Mouse (Mus musculus) natural killer cell, adult 2 months (primary cell): ENCODE results near the gene Hectd4.
"Not testable (repeated sequence)": the region's sequence is repeated elsewhere in the genome, so short reads cannot be mapped to it uniquely, and the experiment has no call there.

Source experiments
- DNase-seq, 2 experiments: peaks; one replicate each; pipeline ENCODE4 v3.0.0; 2022; ENCODE audit warnings: low spot score in 2 of 2

Gene Hectd4

GRCm38 (mm10) chr5:121219980-121220731 lies at the start of gene Hectd4:
Gene Hectd4, plus strand, starts transcription at chr5:121220219.
- DNase-seq, result peak; percentile 95 to 97

DNA sequence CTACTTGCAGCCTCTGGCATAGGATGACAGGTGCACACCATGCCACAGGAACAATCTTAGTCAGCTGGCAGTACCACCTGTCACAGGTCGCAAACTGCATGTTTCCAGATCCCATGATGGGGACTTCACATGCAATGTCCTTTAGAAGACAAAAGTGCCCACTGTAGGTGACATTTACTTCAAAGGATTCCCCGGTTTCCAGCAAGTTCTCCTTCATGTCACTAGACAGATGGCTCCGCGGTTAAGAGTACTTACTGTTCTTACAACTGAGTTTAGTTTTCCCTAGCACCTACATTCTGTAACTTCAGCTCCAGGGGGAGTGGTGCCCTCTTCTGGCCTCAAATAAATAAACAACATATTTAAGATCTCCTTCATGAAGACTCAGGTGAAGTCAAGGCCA lies 47.2 kb upstream of the Hectd4 start:
- DNase-seq, result no peak

DNA sequence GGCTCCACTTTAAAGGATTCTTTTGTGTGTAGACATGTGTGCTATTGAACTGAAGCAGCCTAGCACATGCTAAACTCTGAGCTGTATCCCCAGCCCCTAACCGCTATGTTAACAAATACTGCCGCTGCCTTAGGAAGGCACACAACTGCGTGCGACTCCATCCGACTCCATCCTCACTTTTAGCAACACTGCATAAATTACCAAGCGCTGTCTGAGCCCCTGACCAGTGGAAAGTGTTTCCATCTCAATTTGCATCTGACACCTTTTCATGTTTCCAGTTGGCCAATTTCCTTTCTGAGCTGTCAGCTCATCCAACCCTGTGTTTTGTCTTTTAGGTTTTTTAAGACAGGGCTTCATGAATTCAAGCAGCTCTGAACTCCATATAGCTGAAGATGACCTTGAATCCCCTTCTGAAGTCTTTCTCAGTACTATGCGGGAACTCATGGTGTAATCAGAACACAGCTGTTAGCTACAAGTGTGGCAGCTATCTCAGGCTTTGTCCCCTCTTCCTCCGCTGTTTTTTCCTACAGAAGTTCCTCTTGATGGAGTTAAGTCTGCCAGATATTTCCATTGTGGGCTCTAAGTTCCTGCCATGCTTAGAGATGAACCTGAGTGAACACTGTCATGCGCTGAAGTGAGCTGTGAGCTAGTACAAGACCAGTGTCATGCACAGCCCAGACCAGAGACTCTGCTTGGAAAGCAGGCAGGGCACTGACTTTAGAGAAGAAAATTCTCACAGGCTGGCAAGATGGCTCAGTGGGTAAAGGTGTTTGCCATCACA lies 40.8 kb upstream of the Hectd4 start:
- DNase-seq, result no peak

DNA sequence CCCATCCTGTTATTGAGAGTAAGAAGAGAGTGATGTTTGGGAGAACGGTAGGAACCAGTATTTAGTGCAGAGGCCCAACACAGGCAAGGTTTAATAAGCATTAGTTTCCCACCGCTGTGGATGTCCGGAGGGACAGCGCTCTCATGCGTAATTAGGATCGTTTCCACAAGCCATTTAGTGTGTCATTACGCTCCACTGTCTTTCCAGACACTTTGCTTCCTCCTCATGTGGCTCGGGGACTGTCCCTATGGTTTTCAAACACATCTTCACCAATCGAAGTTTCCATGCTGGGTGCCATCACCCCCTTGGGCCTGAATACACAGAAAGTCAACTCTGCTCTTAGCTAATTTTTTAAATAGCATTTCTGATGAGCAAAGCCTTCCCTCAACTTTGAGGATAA lies 36.8 kb upstream of the Hectd4 start:
- DNase-seq, result no peak

GRCm38 (mm10) chr5:121184375-121184774 lies 35.6 kb upstream of the Hectd4 start:
- no peak for DNase-seq

DNA sequence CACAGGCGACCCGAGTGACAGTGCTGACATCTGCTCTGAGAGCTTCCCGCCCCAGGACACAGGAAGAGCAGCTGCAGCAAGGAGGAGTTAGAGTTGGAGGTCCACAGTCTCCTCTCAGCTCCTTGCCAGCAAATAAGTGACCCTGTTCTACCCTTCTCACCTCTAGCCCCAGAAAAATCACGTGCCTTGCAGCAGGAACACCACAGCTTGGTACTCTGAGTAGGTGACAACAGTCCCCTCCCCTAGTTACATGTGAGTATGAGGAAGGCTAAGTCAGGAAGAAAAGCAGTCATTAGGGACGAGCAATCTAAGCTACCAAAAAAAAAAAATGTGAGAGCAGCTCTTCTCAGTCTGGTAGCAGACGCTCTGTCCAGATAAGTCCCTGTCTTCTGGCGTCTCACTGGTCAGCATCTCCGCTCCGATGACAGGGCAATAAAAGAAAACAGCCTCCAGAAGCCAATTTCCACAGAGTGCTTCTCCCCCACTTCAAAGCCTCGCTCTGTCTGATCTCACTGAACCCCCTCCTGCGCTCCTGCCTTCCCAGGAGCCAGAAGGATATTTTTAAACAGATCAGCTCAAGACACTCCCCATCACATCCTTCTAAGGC lies 35.0 kb upstream of the Hectd4 start:
- DNase-seq, result no peak

GRCm38 (mm10) chr5:121187580-121188001 lies 32.4 kb upstream of the Hectd4 start:
- DNase-seq, result no peak

DNA sequence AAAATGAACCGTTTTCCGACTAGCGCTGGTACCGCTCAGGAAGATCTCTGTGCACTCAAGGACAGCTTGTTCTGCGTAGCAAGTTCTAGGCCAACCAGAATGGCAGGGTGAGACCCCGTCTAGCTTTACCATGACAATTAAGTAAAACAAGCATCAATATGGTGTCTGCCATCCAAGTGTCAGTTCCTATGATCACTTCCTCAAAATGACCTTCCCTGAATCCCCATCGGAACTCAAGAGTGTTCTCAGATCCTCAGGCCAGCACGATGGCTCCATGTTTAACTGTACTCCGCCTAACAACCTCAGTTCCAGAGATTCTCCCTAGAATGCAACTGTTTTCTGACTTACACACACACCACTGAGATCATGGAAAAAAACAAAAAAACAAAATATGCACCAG lies 31.8 kb upstream of the Hectd4 start:
- DNase-seq, result no peak

DNA sequence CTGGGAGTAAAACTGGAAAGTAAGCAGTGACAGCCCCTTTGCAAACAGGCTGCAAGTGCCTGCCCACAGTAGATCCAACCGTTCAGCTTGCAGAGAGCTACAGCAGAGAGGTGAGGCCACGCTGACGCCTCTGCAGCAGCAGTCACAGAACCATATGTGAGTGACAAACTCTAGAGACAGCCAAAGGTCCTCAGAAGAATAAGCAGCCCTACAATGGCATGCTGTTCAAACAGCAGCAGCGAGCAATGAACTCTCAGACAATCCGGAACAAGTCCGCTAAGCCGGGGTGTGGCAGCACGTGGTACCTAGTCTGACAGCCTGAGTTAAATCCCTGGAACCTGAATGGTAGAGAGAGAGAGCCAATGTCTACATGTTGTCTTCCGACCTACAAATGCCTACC lies 30.8 kb upstream of the Hectd4 start:
- no peak for DNase-seq

- DNase-seq, result no peak
Observed at GRCm38 (mm10) chr5:121190210-121190835, 29.7 kb upstream of the Hectd4 start.

DNA sequence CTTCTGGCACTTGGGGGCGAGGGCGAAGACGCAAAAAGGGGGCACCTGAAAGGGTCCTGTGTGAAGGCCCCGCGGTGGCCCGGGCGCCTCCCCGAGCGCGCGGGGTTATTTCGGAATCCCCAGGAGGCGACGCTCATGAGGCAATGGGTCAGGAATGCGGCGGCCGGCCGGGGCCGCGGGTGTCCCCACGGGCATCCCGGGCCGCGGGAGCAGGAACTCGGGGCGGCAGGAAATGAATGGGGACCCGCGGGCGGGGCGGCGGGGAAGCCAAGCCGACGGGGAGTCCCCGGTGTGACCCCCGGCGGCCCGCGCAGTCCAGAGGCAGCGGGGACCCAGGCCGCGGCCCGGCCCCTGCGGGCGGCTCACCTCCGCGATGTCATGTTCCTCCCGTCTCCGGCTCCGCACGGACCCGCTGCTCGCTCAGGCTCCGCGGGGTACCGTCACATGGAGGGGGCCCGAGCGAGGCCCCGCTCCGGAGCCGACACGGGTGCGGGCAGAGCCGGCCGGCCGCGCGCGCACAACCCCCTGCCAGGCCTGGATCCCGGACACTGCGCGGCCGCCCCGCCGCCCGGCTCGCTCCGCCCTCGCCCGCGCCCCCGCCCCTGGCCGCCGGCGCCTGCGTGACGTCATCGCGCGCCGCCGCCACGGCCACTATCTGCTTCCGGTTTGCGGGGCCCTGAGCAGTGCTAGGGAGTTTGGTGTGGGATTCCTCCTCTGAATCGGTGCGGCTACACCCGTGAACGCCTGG lies 29.0 kb upstream of the Hectd4 start, which contains the start of gene Ptpn11:
Gene Ptpn11 (minus strand): TSS at position 562 of the 748 bp plus-strand sequence.
- DNase-seq, result peak; percentile 73 to 81

DNA sequence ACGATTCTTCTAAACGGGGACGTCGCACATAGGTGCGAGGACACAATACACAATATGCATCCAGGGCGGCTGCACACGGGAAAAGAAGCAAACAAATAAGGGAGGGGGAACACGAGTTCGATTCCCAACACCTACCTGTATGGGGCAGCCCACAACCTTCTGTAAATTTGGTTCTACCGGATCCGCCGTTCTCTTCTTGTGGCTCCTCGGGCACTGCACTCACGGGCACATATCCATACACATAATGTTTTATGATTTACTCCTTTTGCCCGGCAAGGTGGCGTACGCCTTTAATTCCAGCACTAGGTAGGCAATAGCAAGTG lies 28.5 kb upstream of the Hectd4 start:
- DNase-seq, result no peak

- DNase-seq, result no peak
Observed at GRCm38 (mm10) chr5:121194173-121194572, 25.8 kb upstream of the Hectd4 start.

DNA sequence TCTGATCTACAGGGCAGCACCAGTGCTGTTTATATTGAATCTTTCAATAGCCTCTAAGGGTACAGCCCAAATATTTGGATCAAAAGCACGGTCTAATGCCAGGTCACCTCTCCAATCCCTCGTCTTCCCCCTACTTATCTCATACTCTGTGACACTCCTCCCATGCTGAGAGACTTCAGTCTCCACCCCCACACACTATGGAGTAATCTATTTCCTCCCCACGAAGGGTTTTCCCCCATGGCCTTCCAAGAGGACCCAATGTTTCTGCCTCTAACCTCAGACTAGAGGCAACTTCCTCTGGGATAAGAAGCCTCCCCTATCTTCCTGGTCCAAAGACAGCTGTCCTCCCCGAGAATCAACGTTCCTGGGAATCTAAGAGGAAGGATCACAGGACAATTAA lies 23.3 kb upstream of the Hectd4 start:
- no peak for DNase-seq

DNA sequence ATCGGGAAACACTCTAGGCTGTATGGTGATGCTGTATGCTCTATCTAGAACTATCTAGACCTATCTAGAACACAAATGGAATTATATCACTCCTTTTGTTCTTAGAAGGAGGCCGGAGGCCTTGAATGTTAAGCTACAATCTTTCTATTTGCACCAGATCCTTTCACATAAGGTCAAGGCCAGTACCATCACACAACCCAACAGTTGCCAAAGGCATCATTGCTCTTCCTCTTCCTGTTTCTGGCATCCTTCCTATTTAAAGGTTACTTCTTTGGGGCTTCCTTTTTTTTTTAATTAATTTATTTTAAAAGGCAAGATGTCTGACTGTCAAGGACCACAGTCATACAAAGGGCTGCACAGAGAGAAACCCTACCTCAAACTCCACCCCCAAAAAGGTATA lies 22.7 kb upstream of the Hectd4 start:
- DNase-seq, result no peak

- DNase-seq, result peak in 1 of 2 experiments; percentile 24
Observed at GRCm38 (mm10) chr5:121198376-121198775, 21.6 kb upstream of the Hectd4 start.

- peak; percentile 43 to 56 for DNase-seq
Observed at GRCm38 (mm10) chr5:121201739-121202138, 18.3 kb upstream of the Hectd4 start.

GRCm38 (mm10) chr5:121202467-121202866 lies 17.6 kb upstream of the Hectd4 start:
- DNase-seq, result no peak

DNA sequence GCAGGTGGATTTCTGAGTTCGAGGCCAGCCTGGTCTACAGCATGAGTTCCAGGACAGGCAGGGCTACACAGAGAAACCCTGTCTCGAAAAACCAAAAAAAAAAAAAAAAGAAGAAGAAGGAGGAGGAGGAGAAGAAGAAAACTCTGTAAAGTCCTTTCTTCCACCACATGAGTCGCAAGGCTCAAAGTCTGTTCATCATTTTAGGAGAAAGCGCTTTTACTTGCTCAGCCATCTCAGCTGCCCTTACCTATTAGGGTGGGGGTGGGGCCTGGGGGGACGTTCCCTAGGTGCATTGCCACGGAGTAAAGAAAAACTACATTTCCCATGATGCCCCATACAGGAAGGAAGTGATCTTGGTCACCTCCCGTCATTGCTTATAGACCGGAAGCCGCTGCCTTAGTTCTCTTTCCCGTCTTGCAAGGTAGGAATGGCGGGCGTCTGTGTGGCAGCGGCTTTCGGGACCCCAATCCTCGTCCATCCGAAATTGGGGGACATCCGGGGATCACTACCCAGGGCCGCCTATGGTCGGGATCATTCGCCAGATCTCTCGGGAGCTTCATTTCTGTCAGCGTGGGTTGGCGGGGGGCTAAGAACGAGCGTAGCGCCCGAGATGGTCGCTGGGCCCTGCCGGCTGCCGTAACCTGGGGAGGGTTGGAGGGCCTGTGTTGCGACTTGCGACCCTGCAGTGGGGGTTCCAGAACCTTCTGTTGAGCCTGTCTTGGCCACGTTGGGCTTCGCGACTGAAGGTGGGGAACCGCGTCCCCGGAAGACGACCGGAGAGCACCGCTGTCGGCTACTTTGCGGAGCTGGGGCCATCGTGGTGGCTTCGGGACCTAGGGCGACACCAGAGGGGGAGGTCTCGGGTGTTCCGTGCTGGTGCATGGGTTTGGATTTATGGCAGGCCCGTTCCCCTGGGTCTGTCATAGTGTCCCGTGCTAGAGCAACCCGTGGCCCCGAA lies 15.6 kb upstream of the Hectd4 start, which contains the start of gene Rpl6:
Gene Rpl6 (plus strand): TSS at position 350 of the 958 bp plus-strand sequence.
- DNase-seq, result peak; percentile 72 to 78

DNA sequence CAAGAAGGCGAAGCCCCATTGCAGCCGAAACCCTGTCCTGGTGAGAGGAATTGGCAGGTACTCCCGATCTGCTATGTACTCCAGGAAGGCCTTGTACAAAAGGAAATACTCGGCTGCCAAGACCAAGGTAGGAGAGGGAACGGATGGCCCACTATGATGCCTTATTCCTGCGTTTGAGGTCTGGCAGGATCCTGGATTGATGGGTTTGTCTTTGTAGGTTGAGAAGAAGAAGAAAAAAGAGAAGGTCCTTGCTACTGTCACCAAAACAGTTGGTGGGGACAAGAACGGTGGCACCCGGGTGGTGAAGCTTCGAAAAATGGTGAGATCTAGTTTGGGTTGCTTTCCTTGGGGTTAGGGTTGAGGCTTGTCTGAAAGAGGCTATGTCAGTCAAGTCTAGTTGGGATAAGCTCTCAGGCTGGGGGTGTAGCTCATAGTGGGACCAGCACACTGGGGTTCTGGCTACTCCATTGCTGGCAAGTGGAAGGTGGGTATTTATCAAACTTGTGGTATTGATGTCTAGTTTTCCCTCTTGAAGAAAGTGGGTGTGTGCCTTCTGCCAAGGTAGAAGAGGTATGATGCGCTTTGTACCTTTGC lies 14.4 kb upstream of the Hectd4 start:
- not testable (repeated sequence) for DNase-seq
